Mouse (Mus musculus): ENCODE data around the gene Gm7137. TPM values are rescaled to one million over a fixed set of nuclear protein-coding genes. Genes with fewer than 3 reads are reported as not detected.
"Not testable (repeated sequence)": the region's sequence is repeated elsewhere in the genome, so short reads cannot be mapped to it uniquely, and the experiment has no call there.

The Gm7137 gene
- total RNA-seq (2022), result not detected

DNA sequence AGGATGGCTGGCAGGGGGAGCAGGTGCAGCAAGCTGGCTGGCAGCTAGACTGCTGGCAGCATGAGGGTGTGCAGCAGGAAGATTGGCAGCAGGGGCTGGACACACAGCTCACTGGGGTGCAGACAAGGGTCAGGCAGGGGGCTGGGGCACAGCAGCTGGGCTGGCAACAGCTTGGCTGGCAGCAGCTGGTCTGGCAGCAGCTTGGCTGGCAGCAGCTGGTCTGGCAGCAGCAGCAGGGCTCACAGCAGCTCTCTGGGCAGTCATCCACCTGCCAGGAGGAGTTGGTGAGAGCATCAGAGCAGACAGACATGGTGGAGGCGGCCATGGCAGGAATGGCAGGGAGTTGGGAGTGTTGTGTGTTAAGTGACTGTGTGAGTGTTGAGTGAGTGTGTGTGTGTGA, at the start of gene Gm7137:
TSS of gene Gm7137 (minus strand) at position 325 of the 400 bp plus-strand sequence.
- DNase-seq, result not testable (repeated sequence)

DNA sequence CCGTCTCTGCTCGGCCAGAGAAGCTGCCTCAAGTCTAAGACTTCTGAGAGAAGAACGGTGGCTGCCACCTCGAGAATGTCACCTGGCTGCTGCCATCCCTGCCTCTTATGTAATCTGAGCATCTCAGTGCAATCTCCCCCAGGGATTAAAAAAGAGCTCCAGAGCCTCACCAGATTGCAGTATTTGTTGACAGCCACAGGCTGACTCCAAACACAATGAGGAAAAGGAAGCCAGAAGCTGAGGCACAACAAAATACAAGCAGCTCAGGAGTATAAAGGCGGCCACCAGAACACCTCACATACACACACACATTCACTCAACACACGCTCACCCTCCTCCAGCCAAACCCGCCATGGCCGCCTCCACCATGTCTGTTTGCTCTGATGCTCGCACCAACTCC, 47.6 kb upstream of the Gm7137 start, which contains the start of gene Krtap10-10:
TSS of gene Krtap10-10 (plus strand) at position 301 of the 400 bp plus-strand sequence.
- no peak for DNase-seq

DNA sequence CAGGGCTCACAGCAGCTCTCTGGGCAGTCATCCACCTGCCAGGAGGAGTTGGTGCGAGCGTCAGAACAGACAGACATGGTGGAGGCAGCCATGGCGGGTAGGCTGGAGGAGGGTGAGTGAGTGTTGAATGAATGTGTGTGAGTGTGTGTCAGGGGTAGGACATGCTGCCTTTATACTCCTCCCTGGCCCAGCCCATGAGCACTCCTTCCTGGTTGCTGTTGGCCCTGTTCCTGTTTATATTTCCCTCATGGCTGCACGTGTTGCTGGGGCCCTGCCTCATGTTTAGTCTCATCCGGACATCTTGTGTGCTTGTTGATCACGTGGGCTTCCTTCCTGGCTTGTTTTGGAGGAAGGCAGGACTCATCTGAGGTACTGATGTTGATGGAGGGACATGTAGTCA, 39.0 kb upstream of the Gm7137 start, which contains the start of gene Krtap10-4:
TSS of gene Krtap10-4 (minus strand) at position 145 of the 400 bp plus-strand sequence.
- no peak for DNase-seq

DNA sequence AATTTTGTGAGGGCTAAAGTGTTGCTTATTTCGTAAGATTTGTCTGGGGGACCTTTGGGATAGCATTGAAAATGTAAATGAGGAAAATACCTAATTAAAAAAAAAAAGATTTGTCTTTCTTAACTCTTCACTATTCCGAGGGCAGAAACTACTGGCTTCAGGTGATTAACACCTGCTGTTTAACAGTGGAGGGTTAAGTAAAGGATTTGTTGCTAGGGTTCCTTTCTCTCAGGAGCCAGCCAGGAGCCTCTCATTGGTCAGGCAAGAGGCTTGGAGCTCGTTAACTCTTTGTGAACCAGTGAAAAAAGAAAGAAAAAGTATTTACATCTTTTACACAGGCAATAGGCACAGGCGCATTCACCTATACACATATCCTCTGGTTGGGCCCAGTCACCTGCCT, 31.2 kb upstream of the Gm7137 start:
- DNase-seq, result no peak

DNA sequence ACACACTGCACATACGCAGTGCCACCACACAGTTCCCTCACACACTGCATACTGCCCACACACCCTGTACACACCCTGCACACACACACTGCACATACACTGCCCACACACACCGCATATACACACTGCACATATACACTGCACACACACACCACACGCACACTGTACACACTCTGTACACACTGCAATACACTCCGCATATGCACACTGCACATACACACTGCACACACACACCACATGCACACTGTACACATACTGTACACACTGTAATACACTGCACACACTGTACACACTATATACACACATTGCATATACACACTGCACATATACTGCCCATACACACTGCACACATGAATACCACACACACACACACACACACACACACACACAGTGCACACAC, 30.5 kb upstream of the Gm7137 start:
- DNase-seq, result no peak

DNA sequence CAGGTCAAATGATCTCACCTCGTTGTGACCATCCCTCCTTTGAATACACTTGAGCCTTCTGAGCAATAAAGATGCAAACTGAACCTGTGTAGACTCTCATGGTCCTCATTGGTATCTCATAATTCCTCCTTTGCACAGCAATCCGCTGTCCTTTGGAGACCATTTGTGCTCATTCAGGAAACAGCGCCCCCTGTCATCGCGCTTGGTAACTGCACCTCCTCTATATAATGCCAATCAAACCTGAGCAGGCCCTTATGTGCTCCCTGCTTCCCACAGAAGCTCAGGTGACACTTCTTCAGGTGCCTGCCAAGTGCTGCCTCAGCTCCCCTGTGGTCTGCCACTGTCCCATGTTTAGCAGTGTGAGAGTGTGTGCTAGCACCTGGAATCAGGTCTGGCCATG, 27.5 kb upstream of the Gm7137 start:
- no peak for DNase-seq

DNA sequence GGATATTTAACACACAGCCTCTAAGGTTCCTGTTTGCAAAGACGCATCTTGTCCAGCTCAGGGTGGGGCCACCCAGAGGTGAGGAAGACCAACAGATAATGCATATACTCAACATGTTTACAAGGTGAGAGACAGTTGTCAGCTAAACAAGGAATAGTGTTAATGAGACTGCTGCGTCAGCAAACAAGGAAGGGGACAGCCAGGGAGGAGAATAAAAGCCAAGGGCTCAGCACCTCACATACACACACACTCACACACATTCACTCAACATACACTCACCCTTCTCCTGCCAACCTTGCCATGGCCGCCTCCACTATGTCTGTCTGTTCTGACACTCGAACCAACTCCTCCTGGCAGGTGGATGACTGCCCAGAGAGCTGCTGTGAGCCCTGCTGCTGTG, 26.4 kb upstream of the Gm7137 start, which contains the start of gene Gm2696:
TSS of gene Gm2696 (plus strand) at position 301 of the 400 bp plus-strand sequence.
- DNase-seq, result no peak

DNA sequence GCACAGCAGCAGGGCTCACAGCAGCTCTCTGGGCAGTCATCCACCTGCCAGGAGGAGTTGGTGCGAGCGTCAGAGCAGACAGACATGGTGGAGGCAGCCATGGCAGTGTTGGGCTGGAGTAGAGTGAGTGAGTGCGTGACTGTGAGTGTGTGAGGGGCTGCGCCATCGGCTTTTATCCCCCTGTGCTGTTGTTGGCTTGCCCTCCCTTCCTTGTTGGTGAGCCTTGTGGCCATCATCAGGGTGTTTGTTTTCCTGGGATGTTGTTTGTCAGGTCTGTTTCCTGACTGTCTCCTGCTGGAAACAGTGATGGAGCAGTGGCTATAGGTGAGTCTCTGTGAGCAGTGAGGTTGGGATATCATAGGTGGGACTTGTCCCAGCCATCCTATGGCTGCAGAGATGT, 23.7 kb upstream of the Gm7137 start, which contains the start of gene Gm9507:
TSS of gene Gm9507 (minus strand) at position 101 of the 400 bp plus-strand sequence.
- DNase-seq, result no peak

DNA sequence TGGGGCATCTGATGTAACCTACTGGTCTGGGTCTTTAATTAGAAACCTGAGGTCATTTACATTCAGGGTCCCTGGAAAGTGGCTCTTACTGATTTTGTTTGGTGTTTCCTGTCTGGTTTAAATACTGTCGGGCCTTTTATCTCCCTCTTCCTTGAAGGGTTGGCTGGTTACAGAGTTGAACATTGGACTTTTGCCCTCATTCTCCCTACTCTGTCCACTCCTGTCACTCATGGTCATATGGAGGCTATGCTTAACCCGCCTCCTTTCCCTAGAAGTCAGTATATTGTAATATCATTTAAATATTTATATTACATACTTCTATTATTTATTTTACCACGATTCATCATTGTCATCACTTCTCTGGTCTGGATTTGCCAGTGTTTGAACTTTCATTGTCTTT, 16.1 kb upstream of the Gm7137 start:
- DNase-seq, result no peak

DNA sequence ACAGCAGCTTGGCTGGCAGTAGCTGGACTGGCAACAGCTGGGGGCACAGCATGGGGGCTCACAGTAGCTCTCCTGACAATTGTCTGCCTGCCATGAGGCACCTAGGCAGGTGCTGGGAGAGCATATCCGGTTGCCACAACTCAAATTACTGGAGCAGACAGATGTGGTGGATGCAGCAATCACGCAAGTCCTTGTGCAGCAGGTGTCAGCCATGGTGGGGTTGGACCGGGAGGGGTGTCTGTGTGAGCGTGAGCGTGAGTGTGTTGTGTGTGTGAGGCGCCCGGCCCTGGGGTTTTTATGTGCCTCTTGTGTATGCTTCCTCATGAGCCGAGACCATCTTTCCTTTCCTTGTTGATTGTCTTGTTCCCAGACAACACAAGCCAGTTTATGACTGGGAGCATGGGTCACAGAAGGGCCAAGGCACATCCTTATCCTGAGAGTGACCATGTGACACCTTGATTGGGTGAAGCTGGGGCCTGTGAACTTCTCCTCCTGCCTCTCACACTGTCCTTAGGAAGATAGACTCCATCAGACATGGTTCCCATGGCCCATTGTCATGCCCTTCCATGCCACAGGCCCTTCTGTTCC, 11.0 kb upstream of the Gm7137 start, which contains the start of gene Gm19668:
TSS of gene Gm19668 (minus strand) at position 213 of the 588 bp plus-strand sequence.
- DNase-seq, result no peak

DNA sequence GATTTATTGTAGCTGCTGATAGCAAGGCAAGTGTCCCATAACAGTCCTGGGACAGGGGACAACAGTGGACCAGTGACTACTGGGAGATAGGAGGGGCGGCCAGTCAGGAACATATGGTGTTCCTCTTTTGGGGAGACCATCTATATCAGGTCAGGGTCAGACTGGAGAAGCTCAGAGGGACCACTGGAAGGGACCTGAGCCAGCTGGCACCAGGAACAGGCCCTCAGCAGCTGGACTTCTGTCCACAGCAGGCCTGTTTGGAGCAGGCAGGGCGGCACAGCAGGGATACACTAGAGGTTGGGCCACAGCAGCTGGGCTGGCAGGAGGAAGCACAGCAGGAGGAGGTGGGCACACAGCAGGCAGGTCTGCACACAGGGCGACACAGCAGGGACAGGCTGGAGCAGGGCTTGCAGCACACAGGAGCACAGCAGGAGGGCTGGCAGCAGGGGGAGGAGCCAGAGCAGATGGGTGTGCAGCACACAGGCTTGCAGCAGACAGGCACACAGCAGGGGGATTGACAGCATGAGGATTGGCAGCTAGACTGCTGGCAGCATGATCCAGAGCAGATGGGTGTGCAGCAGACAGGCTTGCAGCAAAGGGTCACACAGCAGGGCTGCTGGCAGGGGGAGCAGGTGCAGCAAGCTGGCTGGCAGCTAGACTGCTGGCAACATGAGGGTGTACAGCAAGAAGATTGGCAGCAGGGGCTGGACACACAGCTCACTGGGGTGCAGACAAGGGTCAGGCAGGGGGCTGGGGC, 10.3 kb upstream of the Gm7137 start:
- not testable (repeated sequence) for DNase-seq

DNA sequence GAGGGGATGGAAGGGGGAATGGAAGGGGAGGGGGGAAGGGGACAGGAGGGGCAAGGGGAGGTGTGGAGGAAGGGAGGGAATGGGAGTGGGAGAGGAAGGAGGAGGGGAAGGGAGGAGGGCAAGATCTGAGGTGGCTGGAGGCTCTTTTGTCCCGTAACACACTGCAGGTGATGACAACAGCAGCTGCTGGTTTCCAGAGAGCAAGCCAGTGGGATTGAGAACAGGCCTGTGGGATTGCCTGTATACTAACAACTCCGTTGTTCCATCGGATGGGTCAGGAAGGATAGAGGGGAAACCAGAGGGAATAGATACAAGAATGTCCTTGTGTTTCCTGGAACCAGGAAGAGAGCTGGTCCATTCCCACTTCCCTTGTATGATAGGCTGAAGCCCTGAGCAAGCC, 9.7 kb upstream of the Gm7137 start:
- no peak for DNase-seq

DNA sequence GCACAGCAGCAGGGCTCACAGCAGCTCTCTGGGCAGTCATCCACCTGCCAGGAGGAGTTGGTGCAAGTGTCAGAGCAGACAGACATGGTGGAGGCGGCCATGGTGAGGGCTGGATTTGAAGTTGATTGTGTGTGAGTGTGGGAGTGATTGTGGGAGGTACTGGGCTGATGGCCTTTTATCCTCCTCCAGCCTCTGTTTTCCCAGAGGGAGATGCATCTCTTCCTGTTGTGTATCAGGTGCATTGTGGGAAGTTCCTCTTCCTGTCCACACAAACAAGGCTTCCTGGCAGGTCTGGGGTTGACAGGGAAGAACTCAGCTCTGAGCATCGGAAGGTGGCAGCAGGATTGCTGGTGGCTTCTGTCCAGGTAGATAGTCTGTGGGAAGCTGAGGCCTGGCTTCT, 7.0 kb upstream of the Gm7137 start, which contains the start of gene Gm9639:
TSS of gene Gm9639 (minus strand) at position 101 of the 400 bp plus-strand sequence.
- no peak for DNase-seq

DNA sequence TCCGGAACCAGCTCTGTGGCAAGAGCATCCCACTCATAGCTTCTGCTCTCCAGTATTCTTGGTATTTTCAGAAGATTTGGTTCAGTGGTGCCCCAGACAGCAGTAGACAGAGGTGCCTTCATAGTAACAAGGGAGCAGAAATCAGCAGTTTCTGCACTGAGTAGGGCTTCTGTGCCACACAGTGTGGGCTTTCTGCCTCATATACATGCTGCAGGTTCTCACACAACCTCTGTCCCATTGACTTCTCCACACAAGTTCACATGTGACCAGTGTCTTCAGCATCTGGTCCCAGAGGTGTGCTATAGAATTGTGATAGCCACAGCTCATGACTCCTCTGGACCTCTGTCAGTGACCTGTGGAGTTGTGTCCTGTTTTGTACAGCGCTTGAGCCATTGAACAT, 621 bp upstream of the Gm7137 start:
- no peak for DNase-seq

DNA sequence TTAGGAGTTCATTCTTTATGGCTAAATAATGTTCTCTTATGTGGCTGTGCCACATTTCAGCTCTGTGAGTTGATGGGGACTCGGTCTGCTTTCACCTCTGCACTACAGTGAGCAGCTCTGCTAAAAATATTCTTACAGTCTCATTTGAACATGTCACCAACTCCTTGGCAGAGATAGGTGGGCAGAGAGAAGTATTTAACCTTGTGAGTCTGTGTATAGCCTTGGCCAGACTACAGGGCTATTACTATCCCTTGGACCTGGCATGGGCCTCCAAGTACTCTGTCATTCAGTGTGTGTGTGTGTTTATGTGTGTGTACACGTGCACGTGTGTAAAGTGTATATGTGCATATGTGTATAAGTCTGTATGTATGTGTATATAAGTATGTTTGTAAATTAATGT, 4.6 kb downstream of the Gm7137 start:
- DNase-seq, result not testable (repeated sequence)

DNA sequence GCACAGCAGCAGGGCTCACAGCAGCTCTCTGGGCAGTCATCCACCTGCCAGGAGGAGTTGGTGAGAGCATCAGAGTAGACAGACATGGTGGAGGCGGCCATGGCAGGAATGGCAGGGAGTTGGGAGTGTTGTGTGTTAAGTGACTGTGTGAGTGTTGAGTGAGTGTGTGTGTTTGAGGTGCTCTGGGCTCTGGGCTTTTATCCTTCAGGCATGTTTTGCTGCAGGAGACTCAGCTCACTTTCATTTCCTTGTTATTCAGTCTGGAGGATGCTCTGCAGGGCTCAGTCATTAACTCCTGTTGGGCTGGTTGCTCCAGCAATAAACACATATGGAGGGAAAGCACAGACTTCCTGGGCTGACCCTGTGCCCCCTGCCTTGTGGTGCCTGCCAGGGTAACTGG, 5.6 kb downstream of the Gm7137 start, which contains the start of gene Gm3250:
TSS of gene Gm3250 (minus strand) at position 101 of the 400 bp plus-strand sequence.
- DNase-seq, result not testable (repeated sequence)

DNA sequence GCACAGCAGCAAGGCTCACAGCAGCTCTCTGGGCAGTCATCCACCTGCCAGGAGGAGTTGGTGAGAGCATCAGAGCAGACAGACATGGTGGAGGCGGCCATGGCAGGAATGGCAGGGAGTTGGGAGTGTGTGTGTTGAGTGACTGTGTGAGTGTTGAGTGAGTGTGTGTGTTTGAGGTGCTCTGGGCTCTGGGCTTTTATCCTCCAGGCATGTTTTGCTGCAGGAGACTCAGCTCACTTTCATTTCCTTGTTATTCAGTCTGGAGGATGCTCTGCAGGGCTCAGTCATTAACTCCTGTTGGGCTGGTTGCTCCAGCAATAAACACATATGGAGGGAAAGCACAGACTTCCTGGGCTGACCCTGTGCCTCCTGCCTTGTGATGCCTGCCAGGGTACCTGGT, 11.2 kb downstream of the Gm7137 start, which contains the start of gene Gm7138:
TSS of gene Gm7138 (minus strand) at position 101 of the 400 bp plus-strand sequence.
- DNase-seq, result not testable (repeated sequence)

DNA sequence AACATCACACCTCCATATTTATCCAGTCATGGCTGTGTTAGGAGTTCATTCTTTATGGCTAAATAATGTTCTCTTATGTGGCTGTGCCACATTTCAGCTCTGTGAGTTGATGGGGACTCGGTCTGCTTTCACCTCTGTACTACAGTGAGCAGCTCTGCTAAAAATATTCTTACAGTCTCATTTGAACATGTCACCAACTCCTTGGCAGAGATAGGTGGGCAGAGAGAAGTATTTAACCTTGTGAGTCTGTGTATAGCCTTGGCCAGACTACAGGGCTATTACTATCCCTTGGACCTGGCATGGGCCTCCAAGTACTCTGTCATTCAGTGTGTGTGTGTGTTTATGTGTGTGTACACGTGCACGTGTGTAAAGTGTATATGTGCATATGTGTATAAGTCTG, 15.9 kb downstream of the Gm7137 start:
- not testable (repeated sequence) for DNase-seq

DNA sequence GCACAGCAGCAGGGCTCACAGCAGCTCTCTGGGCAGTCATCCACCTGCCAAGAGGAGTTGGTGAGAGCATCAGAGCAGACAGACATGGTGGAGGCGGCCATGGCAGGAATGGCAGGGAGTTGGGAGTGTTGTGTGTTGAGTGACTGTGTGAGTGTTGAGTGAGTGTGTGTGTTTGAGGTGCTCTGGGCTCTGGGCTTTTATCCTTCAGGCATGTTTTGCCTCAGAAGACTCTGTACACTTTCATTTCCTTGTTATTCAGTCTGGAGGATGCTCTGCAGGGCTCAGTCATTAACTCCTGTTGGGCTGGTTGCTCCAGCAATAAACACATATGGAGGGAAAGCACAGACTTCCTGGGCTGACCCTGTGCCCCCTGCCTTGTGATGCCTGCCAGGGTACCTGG, 16.8 kb downstream of the Gm7137 start, which contains the start of gene Gm3238:
TSS of gene Gm3238 (minus strand) at position 101 of the 400 bp plus-strand sequence.
- not testable (repeated sequence) for DNase-seq

DNA sequence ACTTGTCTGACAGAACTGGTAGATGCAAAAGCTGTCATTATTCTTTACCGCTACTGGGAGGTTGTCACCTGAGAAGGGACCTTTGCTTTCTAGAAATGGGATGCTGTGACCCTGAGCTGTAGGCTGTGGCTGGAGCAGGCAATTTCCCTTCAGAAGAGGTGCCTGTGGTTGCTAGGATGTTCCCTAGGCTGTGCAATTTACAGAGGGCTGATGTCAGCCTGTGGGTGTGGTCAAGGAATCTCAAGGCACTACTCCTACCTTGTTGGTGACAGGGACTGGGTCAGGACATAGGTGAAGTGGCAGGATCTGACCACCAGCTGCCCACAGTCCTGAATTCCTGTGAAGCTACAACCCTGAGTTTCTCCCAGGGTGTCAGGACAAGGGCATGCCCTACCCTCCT, 18.3 kb downstream of the Gm7137 start:
- no peak for DNase-seq

DNA sequence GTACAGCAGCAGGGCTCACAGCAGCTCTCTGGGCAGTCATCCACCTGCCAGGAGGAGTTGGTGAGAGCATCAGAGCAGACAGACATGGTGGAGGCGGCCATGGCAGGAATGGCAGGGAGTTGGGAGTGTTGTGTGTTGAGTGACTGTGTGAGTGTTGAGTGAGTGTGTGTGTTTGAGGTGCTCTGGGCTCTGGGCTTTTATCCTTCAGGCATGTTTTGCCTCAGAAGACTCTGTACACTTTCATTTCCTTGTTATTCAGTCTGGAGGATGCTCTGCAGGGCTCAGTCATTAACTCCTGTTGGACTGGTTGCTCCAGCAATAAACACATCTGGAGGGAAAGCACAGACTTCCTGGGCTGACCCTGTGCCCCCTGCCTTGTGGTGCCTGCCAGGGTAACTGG, 28.4 kb downstream of the Gm7137 start, which contains the start of gene Gm3233:
TSS of gene Gm3233 (minus strand) at position 101 of the 400 bp plus-strand sequence.
- DNase-seq, result not testable (repeated sequence)

DNA sequence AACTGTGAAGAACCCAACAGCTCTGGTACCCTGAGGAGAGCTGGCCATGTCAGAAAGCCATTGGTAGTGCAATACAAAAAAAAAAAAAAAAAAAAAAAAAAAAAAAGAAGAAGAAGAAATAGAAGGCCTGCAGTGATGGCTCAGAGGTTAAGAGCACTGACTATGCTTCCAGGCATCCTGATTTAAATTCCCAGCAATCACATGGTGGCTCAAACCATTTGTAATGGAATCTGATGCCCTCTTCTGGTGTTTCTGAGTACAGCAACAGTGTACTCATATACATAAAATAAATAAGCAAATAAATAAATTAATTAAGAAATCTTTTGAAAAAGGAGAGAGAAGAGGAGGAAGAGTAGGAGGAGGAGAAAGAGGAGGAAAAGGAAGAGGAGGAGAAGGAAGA, 34.6 kb downstream of the Gm7137 start:
- DNase-seq, result no peak

DNA sequence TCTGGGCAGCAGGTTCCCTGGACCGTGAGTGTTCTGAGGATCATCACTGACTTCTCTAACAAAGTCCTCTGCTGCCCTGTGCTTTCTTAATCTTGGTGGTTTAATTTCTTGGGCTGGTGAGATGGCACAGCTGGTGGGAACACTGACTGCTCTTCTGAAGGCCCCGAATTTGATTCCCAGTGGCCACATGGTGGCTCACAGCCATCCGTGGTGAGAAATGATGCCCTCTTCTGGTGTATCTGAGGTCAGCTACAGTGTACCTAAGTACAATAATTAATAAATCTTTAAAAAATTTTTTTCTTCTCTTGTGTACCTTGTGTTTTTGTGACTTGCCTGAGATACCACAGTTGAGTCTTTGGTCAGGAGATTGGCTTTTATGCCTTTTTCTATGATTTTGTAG, 35.7 kb downstream of the Gm7137 start:
- not testable (repeated sequence) for DNase-seq

Measured in adrenal gland, adult 8-10 months (tissue).